Mouse (Mus musculus) heart, adult 2 months (tissue): ENCODE results near the gene Aldh18a1.

Source experiments
- CTCF ChIP-seq: fragments of 200-600 bp; IDR thresholded peaks from 2 replicates; pipeline ENCODE4 v1.8.1; 2022; ENCODE audit warnings: antibody characterized with exemption, mild to moderate bottlenecking, moderate library complexity
- POLR2A ChIP-seq: fragments of 200-500 bp; IDR thresholded peaks from 2 replicates; pipeline ENCODE4 v1.6.1; 2011; ENCODE audit warnings: mild to moderate bottlenecking, low read depth, low read length, control low read depth; ENCODE audit not compliant: insufficient read depth

GRCm38 (mm10) chr19:40570726-40571125 lies 17.5 kb downstream of the Aldh18a1 start:
- TF ChIP-seq POLR2A (no peak), CTCF (no peak)
